Mouse (Mus musculus) CH12.LX (cell line): ENCODE data around the gene Aurka. TPM values are rescaled to one million over a fixed set of nuclear protein-coding genes. Genes with fewer than 3 reads are reported as not detected.

ENCODE experiments used
- DNase-seq: peaks from one replicate; pipeline ENCODE4 v3.0.0-alpha.2; 2013; ENCODE audit errors: extremely low read depth
- H3K27ac ChIP-seq: 2 replicates; pipeline ENCODE4 v1.5.1; 2012; ENCODE audit warnings: low read depth, mild to moderate bottlenecking, control low read depth, moderate library complexity; ENCODE audit not compliant: insufficient read depth
- H3K27me3 ChIP-seq: replicated peaks from 2 replicates; pipeline ENCODE3; 2012; ENCODE audit warnings: inconsistent platforms
- H3K36me3 ChIP-seq, 2 experiments: replicated peaks in 1 of 2; 2 replicates each; pipeline versions ENCODE3 to v1.6.1; 2012; ENCODE audit warnings: inconsistent platforms in 1 of 2, low read length in 1 of 2, mild to moderate bottlenecking in 1 of 2, mixed read lengths in 1 of 2, moderate library complexity in 1 of 2; ENCODE audit not compliant: control insufficient read depth in 1 of 2, insufficient read depth in 1 of 2
- H3K4me1 ChIP-seq, 2 experiments: 2 replicates each; pipeline ENCODE4 v1.6.1; 2012; ENCODE audit warnings: inconsistent platforms in 1 of 2, moderate library complexity in 1 of 2; ENCODE audit not compliant: insufficient read depth in 2 of 2, control insufficient read depth in 1 of 2
- H3K4me2 ChIP-seq: 2 replicates; pipeline ENCODE4 v1.6.1; 2012; ENCODE audit warnings: low read depth, mild to moderate bottlenecking, control low read depth; ENCODE audit not compliant: poor library complexity, insufficient read depth, severe bottlenecking
- H3K4me3 ChIP-seq, 3 experiments: fragments of 150-350 bp in 1 of 3; sonication (generic) in 1 of 3; replicated peaks in 1 of 3; 2 replicates each; pipeline versions ENCODE3 to v1.5.1; 2011 to 2012; ENCODE audit warnings: low read depth in 2 of 3, low read length in 2 of 3, mild to moderate bottlenecking in 2 of 3, moderate library complexity in 2 of 3, control low read depth in 1 of 3, improper control_type of control experiment in 1 of 3, inconsistent platforms in 1 of 3, mixed read lengths in 1 of 3; ENCODE audit not compliant: poor library complexity in 1 of 3
- H3K79me2 ChIP-seq: replicated peaks from 2 replicates; pipeline ENCODE4 v1.6.1; 2012; ENCODE audit warnings: mild to moderate bottlenecking, moderate library complexity; ENCODE audit not compliant: control insufficient read depth, poor library complexity, insufficient read depth, severe bottlenecking; ENCODE audit errors: extremely low read depth
- H3K9ac ChIP-seq: 2 replicates; pipeline ENCODE4 v1.6.1; 2012; ENCODE audit warnings: low read depth, mild to moderate bottlenecking, control low read depth, moderate library complexity; ENCODE audit not compliant: insufficient read depth
- H3K9me3 ChIP-seq: replicated peaks from 2 replicates; pipeline ENCODE3; 2012; ENCODE audit warnings: low read length, inconsistent platforms, mixed read lengths
- CHD1 ChIP-seq: IDR thresholded peaks from 2 replicates; pipeline ENCODE4 v1.6.1; 2012; ENCODE audit warnings: low read depth, low read length, improper control_type of control experiment, inconsistent platforms
- E2F4 ChIP-seq: IDR thresholded peaks from 2 replicates; pipeline ENCODE4 v1.6.1; 2011; ENCODE audit warnings: low read depth, low read length, improper control_type of control experiment; ENCODE audit not compliant: insufficient replicate concordance
- ELF1 ChIP-seq: IDR thresholded peaks from 2 replicates; pipeline ENCODE4 v1.6.1; 2014; ENCODE audit warnings: low read depth, mild to moderate bottlenecking, inconsistent platforms, low read length, improper control_type of control experiment
- EP300 ChIP-seq: IDR thresholded peaks from 2 replicates; pipeline ENCODE4 v1.6.1; 2011; ENCODE audit warnings: low read length, improper control_type of control experiment
- GABPA ChIP-seq: IDR thresholded peaks from 2 replicates; pipeline ENCODE4 v1.6.1; 2012; ENCODE audit warnings: low read depth, low read length, improper control_type of control experiment, inconsistent platforms; ENCODE audit not compliant: insufficient replicate concordance
- HCFC1 ChIP-seq: IDR thresholded peaks from 2 replicates; pipeline ENCODE4 v1.6.1; 2012; ENCODE audit warnings: low read depth, mild to moderate bottlenecking, inconsistent platforms, low read length, improper control_type of control experiment
- IRF4 ChIP-seq: IDR thresholded peaks from 2 replicates; pipeline ENCODE4 v1.6.1; 2014; ENCODE audit warnings: low read depth, mild to moderate bottlenecking, inconsistent platforms, low read length, improper control_type of control experiment
- JUN ChIP-seq: IDR thresholded peaks from 2 replicates; pipeline ENCODE4 v1.6.1; 2011; ENCODE audit warnings: low read depth, mild to moderate bottlenecking, low read length, improper control_type of control experiment, moderate library complexity; ENCODE audit not compliant: insufficient read depth
- KAT2A ChIP-seq: IDR thresholded peaks from 2 replicates; pipeline ENCODE4 v1.6.1; 2012; ENCODE audit warnings: low read length, improper control_type of control experiment, inconsistent platforms; ENCODE audit not compliant: insufficient replicate concordance
- MAFK ChIP-seq: IDR thresholded peaks from 2 replicates; pipeline ENCODE4 v1.6.1; 2011; ENCODE audit warnings: low read length, improper control_type of control experiment; ENCODE audit not compliant: insufficient replicate concordance
- MAX ChIP-seq: IDR thresholded peaks from 2 replicates; pipeline ENCODE4 v1.6.1; 2011; ENCODE audit warnings: low read length, improper control_type of control experiment
- MAZ ChIP-seq: IDR thresholded peaks from 2 replicates; pipeline ENCODE4 v1.6.1; 2012; ENCODE audit warnings: low read depth, mild to moderate bottlenecking, inconsistent platforms, low read length, improper control_type of control experiment, moderate library complexity
- NELFE ChIP-seq: IDR thresholded peaks from 2 replicates; pipeline ENCODE4 v1.6.1; 2011; ENCODE audit warnings: low read depth, low read length, improper control_type of control experiment
- POLR2A ChIP-seq: IDR thresholded peaks from 2 replicates; pipeline ENCODE4 v1.6.1; 2011; ENCODE audit warnings: low read depth, mild to moderate bottlenecking, improper control_type of control experiment, low read length
- RAD21 ChIP-seq: IDR thresholded peaks from 2 replicates; pipeline ENCODE4 v1.6.1; 2011; ENCODE audit warnings: low read depth, mild to moderate bottlenecking, low read length, improper control_type of control experiment, moderate library complexity
- SIN3A ChIP-seq: IDR thresholded peaks from 2 replicates; pipeline ENCODE4 v1.6.1; 2012; ENCODE audit warnings: low read length, improper control_type of control experiment, inconsistent platforms
- TCF12 ChIP-seq: IDR thresholded peaks from 2 replicates; pipeline ENCODE4 v1.6.1; 2014; ENCODE audit warnings: low read depth, mild to moderate bottlenecking, inconsistent platforms, low read length, improper control_type of control experiment
- USF1 ChIP-seq: IDR thresholded peaks from 2 replicates; pipeline ENCODE4 v1.6.1; 2014; ENCODE audit warnings: low read depth, mild to moderate bottlenecking, inconsistent platforms, low read length, improper control_type of control experiment
- USF2 ChIP-seq: conservative IDR thresholded peaks from 2 replicates; pipeline ENCODE4 v1.6.1; 2011; ENCODE audit warnings: low read depth, low read length, improper control_type of control experiment
- ZKSCAN1 ChIP-seq: IDR thresholded peaks from 2 replicates; pipeline ENCODE4 v1.6.1; 2012; ENCODE audit warnings: low read depth, inconsistent platforms, low read length, improper control_type of control experiment, borderline replicate concordance
- ZNF384 ChIP-seq: IDR thresholded peaks from 2 replicates; pipeline ENCODE4 v1.6.1; 2012; ENCODE audit warnings: low read depth, low read length, improper control_type of control experiment, inconsistent platforms
- dilution Hi-C: fragments of 300-500 bp; cut with MboI; formaldehyde crosslinking; loops from 2 replicates; pipeline ENCODE4 v1.14.3; 2020; ENCODE audit warnings: low sequenced_read_pairs; ENCODE audit not compliant: extremely low pct_unique_long_range_greater_than_20kb, extremely low pct_ligation_motif_present
- in situ Hi-C: fragments of 300-500 bp; cut with MboI; formaldehyde crosslinking; loops from 3 replicates; pipeline ENCODE4 v1.14.3; 2019; ENCODE audit warnings: low sequenced_read_pairs, low pct_ligation_motif_present, low pct_unique_long_range_greater_than_20kb, mixed read lengths
- polyA plus RNA-seq: library from polyadenylated mRNA; unstranded; fragments of >175 nt; gene quantifications from 2 replicates; pipeline ENCODE4 v1.2.1, GENCODE M21; 2012; ENCODE audit warnings: low read depth; ENCODE audit not compliant: insufficient read length
- total RNA-seq, 2 experiments: library from RNA; depleted of rRNA; stranded (reverse); fragments of 300-350 nt in 1 of 2; fragments of >200 nt in 1 of 2; gene quantifications; 2 replicates each; pipeline ENCODE4 v1.2.3; 2012 to 2014

The Aurka gene
- total and polyA plus RNA-seq, 3 experiments = 84.4 to 128 (median 88.6) TPM

DNA sequence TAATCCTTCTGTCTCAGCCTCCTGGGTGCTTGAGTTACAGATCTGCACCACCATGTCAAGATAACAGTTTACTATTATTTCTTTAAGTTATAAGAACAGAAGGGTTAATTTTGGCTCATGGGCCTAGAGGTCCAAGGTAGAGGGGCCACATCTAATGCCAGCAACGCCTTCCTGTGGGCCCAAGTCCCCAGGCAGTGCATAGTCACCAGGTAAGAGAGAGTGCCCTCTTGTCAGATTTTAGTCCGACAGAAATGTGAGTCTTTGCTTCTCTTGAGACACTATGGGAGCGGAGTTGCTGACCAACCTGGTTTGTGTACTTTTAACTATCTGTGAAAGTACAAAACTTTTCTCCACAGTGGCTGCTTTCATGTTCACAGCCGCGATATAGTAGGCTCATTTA is 25.7 kb downstream of the Aurka start:
- peak overlapping the region; percentile 96; the same call in 1 of the 2 replicates for H3K4me2 ChIP-seq
- no peaks in the 10 kb centered on the region for H3K36me3 ChIP-seq
- peaks cover 46% of the 10 kb centered on the region for H3K27me3 ChIP-seq
- no peak overlapping the region for H3K27ac ChIP-seq
- no peak overlapping the region for H3K4me3 ChIP-seq
- no peak overlapping the region for H3K9ac ChIP-seq
- DNase-seq = no peak
- H3K79me2 ChIP-seq = no peaks in the 10 kb centered on the region
- 0 out of 4 replicates have a peak, but pooled peaks cover 2 to 5% of the 10 kb centered on the region in 2 experiments for H3K4me1 ChIP-seq
- dilution Hi-C loops = no loop called here
- in situ Hi-C loops = no loop called here
- peaks cover 5% of the 10 kb centered on the region for H3K9me3 ChIP-seq
- TF ChIP-seq EP300 (no peak), RAD21 (no peak), ZKSCAN1 (no peak), SIN3A (no peak), KAT2A (no peak), USF2 (no peak), MAX (no peak), USF1 (no peak), GABPA (no peak), MAFK (no peak), ZNF384 (no peak), POLR2A (no peak), E2F4 (no peak), IRF4 (no peak), HCFC1 (no peak), ELF1 (no peak), NELFE (no peak), TCF12 (no peak), CHD1 (no peak), JUN (no peak)

GRCm38 (mm10) chr2:172343751-172344150 is 26.6 kb downstream of the Aurka start:
- Histone ChIP-seq H3K27ac (no peak overlapping the region), H3K4me2 (no peak overlapping the region), H3K4me3 (no peak overlapping the region), H3K36me3 (no peaks in the 10 kb centered on the region), H3K9me3 (peaks cover 9% of the 10 kb centered on the region), H3K9ac (no peak overlapping the region), H3K4me1 (0 out of 4 replicates have a peak, but pooled peaks cover 2 to 5% of the 10 kb centered on the region in 2 experiments), H3K79me2 (no peaks in the 10 kb centered on the region), H3K27me3 (peaks cover 50% of the 10 kb centered on the region)
- in situ Hi-C loops = no loop called here
- dilution Hi-C loops = no loop called here
- DNase-seq = no peak
- no peak for TF ChIP-seq MAZ
